Mouse (Mus musculus) thymus, adult 2 months (tissue): ENCODE data around the gene Kctd5. TPM values are rescaled to one million over a fixed set of nuclear protein-coding genes. Genes with fewer than 3 reads are reported as not detected.
"Not testable (repeated sequence)": the region's sequence is repeated elsewhere in the genome, so short reads cannot be mapped to it uniquely, and the experiment has no call there.

Experiments used
- DNase-seq: peaks from one replicate; pipeline ENCODE4 v3.0.0; 2021
- H3K27ac ChIP-seq: fragments of 200-500 bp; 2 replicates; pipeline ENCODE4 v1.5.1; 2012; ENCODE audit warnings: low read length, control low read depth; ENCODE audit not compliant: control insufficient read depth, insufficient read depth
- H3K27me3 ChIP-seq: fragments of 200-500 bp; 2 replicates; pipeline ENCODE4 v1.6.1; 2012; ENCODE audit warnings: mild to moderate bottlenecking, low read length, moderate library complexity, mixed read lengths; ENCODE audit not compliant: control insufficient read depth, insufficient read depth
- H3K36me3 ChIP-seq: fragments of 200-500 bp; 2 replicates; pipeline ENCODE4 v1.6.1; 2012; ENCODE audit warnings: mild to moderate bottlenecking, low read length, moderate library complexity; ENCODE audit not compliant: control insufficient read depth, insufficient read depth
- H3K4me1 ChIP-seq: fragments of 200-500 bp; replicated peaks from 2 replicates; pipeline ENCODE4 v1.6.1; 2012; ENCODE audit warnings: low read length; ENCODE audit not compliant: control insufficient read depth, insufficient read depth
- H3K4me3 ChIP-seq: fragments of 200-500 bp; 2 replicates; pipeline ENCODE4 v1.5.1; 2012; ENCODE audit warnings: mild to moderate bottlenecking, low read length, control low read depth, moderate library complexity; ENCODE audit not compliant: control insufficient read depth, insufficient read depth
- CTCF ChIP-seq: fragments of 200-500 bp; IDR thresholded peaks from 2 replicates; pipeline ENCODE4 v1.5.1; 2012; ENCODE audit warnings: mild to moderate bottlenecking, control low read depth, low read length, moderate library complexity, borderline replicate concordance; ENCODE audit not compliant: control insufficient read depth, poor library complexity, insufficient read depth; ENCODE audit errors: extremely low read depth
- POLR2A ChIP-seq: fragments of 200-500 bp; IDR thresholded peaks from 2 replicates; pipeline ENCODE4 v1.6.1; 2012; ENCODE audit warnings: mild to moderate bottlenecking, low read length, control low read depth, moderate library complexity; ENCODE audit not compliant: control insufficient read depth, poor library complexity, insufficient read depth; ENCODE audit errors: extremely low read depth
- WGBS: fragments of 180-500 bp; shearing (Covaris S2); methylation state at CpG from one replicate; pipeline ENCODE4 v1.1.7; 2018; 5-methylcytosine and 5-hydroxymethylcytosine counted together
- polyA plus RNA-seq: library from polyadenylated mRNA; depleted of rRNA; stranded (reverse); fragments of >200 nt; gene quantifications from 2 replicates; pipeline ENCODE4 v1.2.3, GENCODE M21; 2012

Gene Kctd5
- polyA plus RNA-seq, 1 experiment = 38.9 TPM

- Histone ChIP-seq H3K4me1 (no peaks in the 10 kb centered on the region), H3K27ac (no peak overlapping the region), H3K27me3 (no peaks in the 10 kb centered on the region), H3K36me3 (peaks cover 55% of the 10 kb centered on the region), H3K4me3 (no peak overlapping the region)
- TF ChIP-seq CTCF (no peak), POLR2A (no peak)
- no peak for DNase-seq
- WGBS = 94% methylated on average over 4 of the region's 4 CpGs
Observed at GRCm38 (mm10) chr17:24098354-24098753, 25.1 kb upstream of the Kctd5 start.

GRCm38 (mm10) chr17:24090575-24090974 is 17.3 kb upstream of the Kctd5 start:
- peaks cover 76% of the 10 kb centered on the region for H3K36me3 ChIP-seq
- H3K4me1 ChIP-seq = no peaks in the 10 kb centered on the region
- no peak for DNase-seq
- TF ChIP-seq CTCF (no peak), POLR2A (no peak)
- no peaks in the 10 kb centered on the region for H3K27me3 ChIP-seq
- WGBS = 7% methylated on average over 1 of the region's 1 CpGs
- no peak overlapping the region for H3K27ac ChIP-seq
- no peak overlapping the region for H3K4me3 ChIP-seq

GRCm38 (mm10) chr17:24086399-24086798 is 13.1 kb upstream of the Kctd5 start:
- H3K4me3 ChIP-seq, DNase-seq, H3K27ac ChIP-seq, H3K27me3 ChIP-seq, H3K4me1 ChIP-seq: not testable (repeated sequence)
- 98% methylated on average over 4 of the region's 4 CpGs for WGBS
- peaks cover 66% of the 10 kb centered on the region for H3K36me3 ChIP-seq

- H3K27ac ChIP-seq = no peak overlapping the region
- peaks cover 57% of the 10 kb centered on the region for H3K36me3 ChIP-seq
- H3K4me3 ChIP-seq = no peak overlapping the region
- H3K27me3 ChIP-seq = no peaks in the 10 kb centered on the region; the same call in 1 of the 2 replicates
- TF ChIP-seq POLR2A (no peak), CTCF (no peak)
- no peaks in the 10 kb centered on the region for H3K4me1 ChIP-seq
- no peak for DNase-seq
- WGBS = 5% methylated on average over 1 of the region's 1 CpGs
Observed at GRCm38 (mm10) chr17:24084593-24084992, 11.3 kb upstream of the Kctd5 start.

GRCm38 (mm10) chr17:24077101-24077500 is 3.8 kb upstream of the Kctd5 start:
- H3K4me3 ChIP-seq = no peak overlapping the region
- no peaks in the 10 kb centered on the region for H3K27me3 ChIP-seq
- no peak overlapping the region for H3K27ac ChIP-seq
- DNase-seq = no peak
- 95% methylated on average over 2 of the region's 2 CpGs for WGBS
- TF ChIP-seq CTCF (no peak), POLR2A (no peak)
- peaks cover under 1% of the 10 kb centered on the region for H3K4me1 ChIP-seq
- H3K36me3 ChIP-seq = peaks cover 31% of the 10 kb centered on the region

GRCm38 (mm10) chr17:24069531-24069930 is 3.8 kb downstream of the Kctd5 start:
- H3K27ac ChIP-seq = no peak overlapping the region
- no peak for DNase-seq
- 92% methylated on average over 3 of the region's 3 CpGs for WGBS
- no peak overlapping the region for H3K4me3 ChIP-seq
- H3K27me3 ChIP-seq = no peaks in the 10 kb centered on the region
- no peaks in the 10 kb centered on the region; the same call in 1 of the 2 replicates for H3K36me3 ChIP-seq
- TF ChIP-seq POLR2A (no peak), CTCF (no peak)
- peaks cover 2% of the 10 kb centered on the region for H3K4me1 ChIP-seq

- DNase-seq = no peak
- no peak for TF ChIP-seq POLR2A
- no peak for TF ChIP-seq CTCF
- Histone ChIP-seq H3K36me3 (no peaks in the 10 kb centered on the region; the same call in 1 of the 2 replicates), H3K4me3 (no peak overlapping the region), H3K4me1 (peaks cover 2% of the 10 kb centered on the region), H3K27me3 (no peaks in the 10 kb centered on the region), H3K27ac (no peak overlapping the region)
- WGBS = 97% methylated on average over 5 of the region's 5 CpGs
Observed at GRCm38 (mm10) chr17:24068271-24068670, 5.0 kb downstream of the Kctd5 start.
